12 mouse cellular contexts compared by ENCODE assay signal in genomic region chr15:102735031-102735430, GRCm38 (mm10). TPM values are rescaled to one million over a fixed set of nuclear protein-coding genes. Genes with fewer than 3 reads are reported as not detected.
DNase-seq lines count a peak whose midpoint lies in the region; ATAC-seq lines count a peak whose summit lies in the region.
"Had no signal": no experiment of that assay in that cellular context is flagged by ENCODE, and none has a peak within 500 bp of the region (broad histone marks: within the 10 kb centered on the region; RNA-seq: fewer than 3 reads in every experiment).

No protein-coding gene starts in this region.

- ATAC-seq in midbrain, embryonic 12.5 days (ENCODE audit: low FRiP score, low read depth): peak; percentile 24; the same call in 1 of the 2 replicates
- ATAC-seq in midbrain, embryonic 16.5 days: no peak
- ATAC-seq in forebrain, embryonic 11.5 days (replicated peaks; ENCODE audit: low FRiP score): peak; percentile 48; the same call in 1 of the 2 replicates
- no peak for ATAC-seq in neural tube, embryonic 13.5 days (ENCODE audit: low read depth)

- no peak overlapping the region for H3K27ac ChIP-seq in midbrain, embryonic 12.5 days (replicated peaks)
- H3K27ac ChIP-seq in midbrain, embryonic 16.5 days (ENCODE audit: low read length): no peak overlapping the region
- no peak overlapping the region for H3K27ac ChIP-seq in forebrain, embryonic 11.5 days (ENCODE audit: low read depth, low read length)
- peak overlapping the region; percentile 89 for H3K27ac ChIP-seq in neural tube, embryonic 13.5 days (replicated peaks)

- no peak overlapping the region for H3K4me3 ChIP-seq in midbrain, embryonic 12.5 days
- H3K4me3 ChIP-seq in midbrain, embryonic 16.5 days (ENCODE audit: low read depth, low read length): no peak overlapping the region
- no peak overlapping the region for H3K4me3 ChIP-seq in forebrain, embryonic 11.5 days (ENCODE audit: low read depth, low read length)
- no peak overlapping the region for H3K4me3 ChIP-seq in neural tube, embryonic 13.5 days
- H3K4me3 ChIP-seq: erythroblast, embryonic 14.5 days had no signal

- no peaks in the 10 kb centered on the region for H3K36me3 ChIP-seq in midbrain, embryonic 12.5 days
- H3K36me3 ChIP-seq in midbrain, embryonic 16.5 days (ENCODE audit: control insufficient read depth, insufficient read depth, low read length): no peaks in the 10 kb centered on the region
- no peaks in the 10 kb centered on the region for H3K36me3 ChIP-seq in forebrain, embryonic 11.5 days (ENCODE audit: control insufficient read depth, insufficient read depth, low read length)
- no peaks in the 10 kb centered on the region for H3K36me3 ChIP-seq in neural tube, embryonic 13.5 days

- no peak overlapping the region for H3K4me2 ChIP-seq in midbrain, embryonic 12.5 days (replicated peaks)
- H3K4me2 ChIP-seq in midbrain, embryonic 16.5 days (ENCODE audit: low read length): no peak overlapping the region
- no peak overlapping the region for H3K4me2 ChIP-seq in forebrain, embryonic 11.5 days (ENCODE audit: low read depth, low read length, severe bottlenecking)
- H3K4me2 ChIP-seq in neural tube, embryonic 13.5 days: no peak overlapping the region

- H3K9me3 ChIP-seq in midbrain, embryonic 12.5 days: no peaks in the 10 kb centered on the region
- no peaks in the 10 kb centered on the region for H3K9me3 ChIP-seq in midbrain, embryonic 16.5 days (replicated peaks; ENCODE audit: control insufficient read depth, low read length, poor library complexity, severe bottlenecking)
- no peaks in the 10 kb centered on the region for H3K9me3 ChIP-seq in forebrain, embryonic 11.5 days (ENCODE audit: control insufficient read depth, low read length)
- no peaks in the 10 kb centered on the region for H3K9me3 ChIP-seq in neural tube, embryonic 13.5 days

- H3K9ac ChIP-seq in midbrain, embryonic 12.5 days (replicated peaks): no peak overlapping the region
- H3K9ac ChIP-seq in midbrain, embryonic 16.5 days (ENCODE audit: low read depth, low read length): no peak overlapping the region
- no peak overlapping the region for H3K9ac ChIP-seq in forebrain, embryonic 11.5 days (ENCODE audit: low read length)
- no peak overlapping the region for H3K9ac ChIP-seq in neural tube, embryonic 13.5 days

- intact Hi-C loops in left cerebral cortex, postnatal 36 days (cut with DNase I): no loop called here

- 32% methylated on average over 14 of the region's 14 CpGs for WGBS in midbrain, embryonic 12.5 days
- 32% methylated on average over 14 of the region's 14 CpGs for WGBS in midbrain, embryonic 16.5 days
- 25% methylated on average over 14 of the region's 14 CpGs for WGBS in forebrain, embryonic 11.5 days
- WGBS in neural tube, embryonic 13.5 days: 35% methylated on average over 14 of the region's 14 CpGs

- DNase-seq in cerebellum, adult 18-20 months: peak; percentile 60 to 61
- DNase-seq in forebrain, embryonic 11.5 days (ENCODE audit: low spot score): peak; percentile 78
- no peak for DNase-seq in layer of hippocampus, adult 8-10 months (ENCODE audit: low spot score in 2 of 2)
- no peak for DNase-seq in lung, postnatal 36 days
- DNase-seq in left cerebral cortex, postnatal 36 days (ENCODE audit: low spot score in 2 of 2): no peak
- DNase-seq: adrenal gland, postnatal 10 days; lung, adult 18-20 months; thymus, adult 2 months had no signal

- peaks cover 82% of the 10 kb centered on the region for H3K27me3 ChIP-seq in midbrain, embryonic 12.5 days
- no peaks in the 10 kb centered on the region for H3K27me3 ChIP-seq in midbrain, embryonic 16.5 days (ENCODE audit: control insufficient read depth, insufficient read depth, low read depth, low read length)
- H3K27me3 ChIP-seq in forebrain, embryonic 11.5 days (ENCODE audit: control insufficient read depth, insufficient read depth, low read length): peaks cover 24% of the 10 kb centered on the region
- H3K27me3 ChIP-seq in neural tube, embryonic 13.5 days: peaks cover 49% of the 10 kb centered on the region

- peaks cover 16% of the 10 kb centered on the region for H3K4me1 ChIP-seq in midbrain, embryonic 12.5 days
- peaks cover 16% of the 10 kb centered on the region for H3K4me1 ChIP-seq in midbrain, embryonic 16.5 days (ENCODE audit: control insufficient read depth, insufficient read depth, low read length)
- H3K4me1 ChIP-seq in forebrain, embryonic 11.5 days (replicated peaks; ENCODE audit: control insufficient read depth, insufficient read depth, low read length): 0 out of 2 replicates have a peak, but pooled peaks cover 6% of the 10 kb centered on the region
- H3K4me1 ChIP-seq in neural tube, embryonic 13.5 days (replicated peaks): peaks cover 54% of the 10 kb centered on the region

RNA-seq across cellular contexts. Expression of gene Calcoco1, which starts 13.1 kb away (rescaled TPM):
- polyA plus RNA-seq in midbrain, embryonic 12.5 days (2016; fragmentation: Nextera tagmentation; extraction: Ambion mirVana): 41.4 and 42.4 TPM in 2 replicates
- 38.3 and 38.7 TPM in 2 replicates for polyA plus RNA-seq in midbrain, embryonic 16.5 days (2015; fragmentation: Nextera tagmentation; extraction: Ambion mirVana)
- 30.4 and 31.1 TPM in 2 replicates for polyA plus RNA-seq in forebrain, embryonic 11.5 days (2014; fragmentation: Nextera tagmentation; extraction: Ambion mirVana)
- 35.7 and 41.9 TPM in 2 replicates for polyA plus RNA-seq in neural tube, embryonic 13.5 days (2015; fragmentation: Nextera tagmentation; extraction: Ambion mirVana)
- total RNA-seq in layer of hippocampus, adult 8-10 months (2022): 10 to 100 TPM; 87.2 to 96.6 (median 91.0) TPM
- total RNA-seq in left cerebral cortex, postnatal 36 days (2021): 10 to 100 TPM; 70.8 to 82.0 TPM

Comparison
In these comparisons a context has a peak if more than half of its experiments do, and no peak if none do; other contexts are left out.
1. ATAC-seq: peak in midbrain, embryonic 12.5 days (single experiment) and forebrain, embryonic 11.5 days (single experiment); none in midbrain, embryonic 16.5 days (single experiment) and neural tube, embryonic 13.5 days (single experiment).
2. DNase-seq: peak in cerebellum, adult 18-20 months (2 of 2) and forebrain, embryonic 11.5 days (single experiment); none in layer of hippocampus, adult 8-10 months (0 of 2), lung, postnatal 36 days (single experiment) and left cerebral cortex, postnatal 36 days (0 of 2).